Mouse (Mus musculus) kidney, adult 8-10 months (tissue): Measurements from ENCODE around the gene St6galnac5.

Experiments used
- DNase-seq, 2 experiments: peaks; one replicate each; pipeline ENCODE4 v3.0.0; 2022

The St6galnac5 gene

GRCm38 (mm10) chr3:152950299-152950698, 31.7 kb downstream of the St6galnac5 start:
- no peak for DNase-seq

GRCm38 (mm10) chr3:152949233-152949777, 32.7 kb downstream of the St6galnac5 start:
- no peak for DNase-seq

GRCm38 (mm10) chr3:152948556-152948955, 33.5 kb downstream of the St6galnac5 start:
- DNase-seq, result no peak

GRCm38 (mm10) chr3:152947031-152947640, 34.9 kb downstream of the St6galnac5 start:
- no peak for DNase-seq

- DNase-seq, result no peak
Measured at GRCm38 (mm10) chr3:152944766-152945165, 37.3 kb downstream of the St6galnac5 start.

- DNase-seq, result no peak
Measured at GRCm38 (mm10) chr3:152942985-152943384, 39.1 kb downstream of the St6galnac5 start.

GRCm38 (mm10) chr3:152941671-152942070, 40.4 kb downstream of the St6galnac5 start:
- no peak for DNase-seq

- no peak for DNase-seq
Measured at GRCm38 (mm10) chr3:152936313-152936712, 45.7 kb downstream of the St6galnac5 start.

- no peak for DNase-seq
Measured at GRCm38 (mm10) chr3:152933737-152934136, 48.3 kb downstream of the St6galnac5 start.

GRCm38 (mm10) chr3:152932544-152932943, 49.5 kb downstream of the St6galnac5 start:
- no peak for DNase-seq

- DNase-seq, result no peak
Measured at GRCm38 (mm10) chr3:152932096-152932495, 50.0 kb downstream of the St6galnac5 start.

- no peak for DNase-seq
Measured at GRCm38 (mm10) chr3:152931354-152931753, 50.7 kb downstream of the St6galnac5 start.

- DNase-seq, result no peak
Measured at GRCm38 (mm10) chr3:152929788-152930281, 52.2 kb downstream of the St6galnac5 start.

- DNase-seq, result no peak
Measured at GRCm38 (mm10) chr3:152929256-152929787, 52.7 kb downstream of the St6galnac5 start.

GRCm38 (mm10) chr3:152928287-152928975, 53.6 kb downstream of the St6galnac5 start:
- no peak for DNase-seq

- no peak for DNase-seq
Measured at GRCm38 (mm10) chr3:152926166-152926565, 55.9 kb downstream of the St6galnac5 start.

GRCm38 (mm10) chr3:152925364-152925763, 56.7 kb downstream of the St6galnac5 start:
- no peak for DNase-seq

GRCm38 (mm10) chr3:152923530-152923929, 58.5 kb downstream of the St6galnac5 start:
- DNase-seq, result no peak

GRCm38 (mm10) chr3:152920365-152920764, 61.7 kb downstream of the St6galnac5 start:
- DNase-seq, result no peak

GRCm38 (mm10) chr3:152919101-152919500, 62.9 kb downstream of the St6galnac5 start:
- DNase-seq, result no peak

- no peak for DNase-seq
Measured at GRCm38 (mm10) chr3:152917579-152917978, 64.5 kb downstream of the St6galnac5 start.

- no peak for DNase-seq
Measured at GRCm38 (mm10) chr3:152914376-152914775, 67.7 kb downstream of the St6galnac5 start.

GRCm38 (mm10) chr3:152913625-152914024, 68.4 kb downstream of the St6galnac5 start:
- DNase-seq, result no peak

- DNase-seq, result no peak
Measured at GRCm38 (mm10) chr3:152913150-152913549, 68.9 kb downstream of the St6galnac5 start.
